Mouse (Mus musculus) cerebellum, adult (tissue): ENCODE data around the gene Rap2a.

Experiments
- ATAC-seq: cut with Nextera tagmentation; 2 replicates; pipeline ENCODE4 v1.9.2; 2017; ENCODE audit warnings: mild to moderate bottlenecking, moderate library complexity, mixed read lengths; ENCODE audit not compliant: insufficient number of reproducible peaks, low FRiP score, low TSS enrichment

Gene Rap2a

GRCm38 (mm10) chr14:120499096-120499495 is 20.9 kb downstream of the Rap2a start:
- ATAC-seq = no peak

GRCm38 (mm10) chr14:120499601-120500000 is 21.4 kb downstream of the Rap2a start:
- no peak; the same call in 1 of the 2 replicates for ATAC-seq

- peak; percentile 67 for ATAC-seq
Observed at GRCm38 (mm10) chr14:120500021-120500560, 21.8 kb downstream of the Rap2a start.

- no peak for ATAC-seq
Observed at GRCm38 (mm10) chr14:120500791-120501190, 22.5 kb downstream of the Rap2a start.

- ATAC-seq = no peak
Observed at GRCm38 (mm10) chr14:120503641-120504040, 25.4 kb downstream of the Rap2a start.

GRCm38 (mm10) chr14:120504423-120504822 is 26.2 kb downstream of the Rap2a start:
- no peak for ATAC-seq

GRCm38 (mm10) chr14:120504928-120505461 is 26.8 kb downstream of the Rap2a start:
- ATAC-seq = no peak

GRCm38 (mm10) chr14:120505918-120506317 is 27.7 kb downstream of the Rap2a start:
- ATAC-seq = no peak

- ATAC-seq = peak; percentile 34
Observed at GRCm38 (mm10) chr14:120507516-120507915, 29.3 kb downstream of the Rap2a start.

GRCm38 (mm10) chr14:120508566-120509365 is 30.5 kb downstream of the Rap2a start:
- no peak for ATAC-seq

- no peak for ATAC-seq
Observed at GRCm38 (mm10) chr14:120509366-120509640, 31.1 kb downstream of the Rap2a start.

GRCm38 (mm10) chr14:120511821-120512220 is 33.6 kb downstream of the Rap2a start:
- ATAC-seq = no peak

GRCm38 (mm10) chr14:120514821-120515271 is 36.6 kb downstream of the Rap2a start:
- ATAC-seq = no peak

GRCm38 (mm10) chr14:120515376-120515775 is 37.1 kb downstream of the Rap2a start:
- no peak for ATAC-seq

GRCm38 (mm10) chr14:120518706-120519105 is 40.5 kb downstream of the Rap2a start:
- no peak for ATAC-seq

GRCm38 (mm10) chr14:120519921-120520320 is 41.7 kb downstream of the Rap2a start:
- ATAC-seq = no peak

GRCm38 (mm10) chr14:120520843-120521242 is 42.6 kb downstream of the Rap2a start:
- ATAC-seq = no peak

- ATAC-seq = no peak
Observed at GRCm38 (mm10) chr14:120523296-120523695, 45.1 kb downstream of the Rap2a start.

- ATAC-seq = no peak
Observed at GRCm38 (mm10) chr14:120525644-120526043, 47.4 kb downstream of the Rap2a start.

- no peak for ATAC-seq
Observed at GRCm38 (mm10) chr14:120533301-120533700, 55.1 kb downstream of the Rap2a start.

GRCm38 (mm10) chr14:120534841-120535271 is 56.6 kb downstream of the Rap2a start:
- no peak for ATAC-seq

- no peak for ATAC-seq
Observed at GRCm38 (mm10) chr14:120535446-120535845, 57.2 kb downstream of the Rap2a start.
